Mouse (Mus musculus): ENCODE measurements around the gene Gclm. TPM values are rescaled to one million over a fixed set of nuclear protein-coding genes. Genes with fewer than 3 reads are reported as not detected.
"Not testable (repeated sequence)": the region's sequence is repeated elsewhere in the genome, so short reads cannot be mapped to it uniquely, and the experiment has no call there.

The Gclm gene
- total RNA-seq, 2 experiments from 2014 or later: 47.0 to 51.4 TPM

DNA sequence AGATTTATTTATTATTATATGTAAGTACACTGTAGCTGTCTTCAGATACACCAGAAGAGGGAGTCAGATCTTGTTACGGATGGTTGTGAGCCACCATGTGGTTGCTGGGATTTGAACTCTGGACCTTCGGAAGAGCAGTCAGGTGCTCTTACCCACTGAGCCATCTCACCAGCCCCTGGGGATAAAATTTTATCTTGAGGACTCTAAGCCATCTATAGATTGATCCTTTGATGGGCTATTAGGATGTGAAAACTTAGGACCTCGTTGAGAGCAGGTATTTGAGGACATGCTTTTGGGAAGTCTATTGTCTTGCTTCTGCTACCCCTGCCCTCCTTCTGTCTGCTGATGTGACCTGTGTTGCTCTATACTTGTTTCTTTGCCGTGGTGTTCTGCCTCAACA is 44.0 kb downstream of the Gclm start:
- intact Hi-C loops (cut with DNase I): loop anchor here (2.0 kb wide), 1 partner anchor 15 kb away; the partner anchor contains the start of gene Dnttip2

DNA sequence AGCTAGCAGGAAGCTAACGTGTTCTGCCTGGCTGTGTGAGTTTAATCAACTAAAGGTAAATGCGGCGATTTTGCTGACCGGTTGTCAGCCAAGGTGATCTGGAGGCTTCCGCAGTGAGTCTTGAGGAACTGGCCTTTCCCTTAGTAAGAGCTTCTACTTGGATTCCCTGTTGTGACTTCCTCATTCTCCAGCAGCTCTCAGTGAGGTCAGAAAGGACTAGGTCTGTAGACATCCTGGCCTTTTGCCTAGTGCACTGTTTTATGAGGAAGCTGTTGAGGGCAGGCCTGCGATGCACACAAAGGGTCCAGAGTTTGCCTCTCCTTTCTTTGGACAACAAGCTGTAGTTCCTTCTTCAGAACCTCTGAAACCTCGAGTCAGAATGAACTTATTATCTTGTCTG is 45.3 kb downstream of the Gclm start:
- intact Hi-C loops (cut with DNase I): loop anchor here (10.0 kb wide), 2 partner anchors 326 to 634 kb away; partner anchors contain the start of gene 1810037I17Rik
- no peak for DNase-seq (ENCODE audit: low spot score)

More for the DNA sequence above, 44.0 kb downstream of the Gclm start:
- not testable (repeated sequence) for DNase-seq (ENCODE audit: low spot score)

DNA sequence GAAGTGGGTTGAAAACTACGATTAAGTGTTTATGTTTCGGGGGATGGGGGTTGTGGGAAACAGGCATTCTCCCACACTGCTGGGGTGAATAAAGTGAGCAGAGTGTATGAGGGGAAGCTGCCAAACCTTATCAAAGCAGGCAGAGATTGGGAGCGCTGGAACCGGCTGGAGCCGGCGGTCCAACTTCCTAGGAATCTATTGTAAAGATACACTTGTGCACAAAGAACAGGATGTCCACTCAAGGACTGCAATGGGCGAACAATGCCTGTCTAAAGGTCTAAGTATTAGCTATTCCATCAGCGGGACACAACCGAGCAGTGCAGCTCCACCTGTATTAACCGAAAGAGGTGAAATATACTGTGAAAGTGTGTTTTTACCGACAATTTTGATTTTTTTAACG is 46.5 kb downstream of the Gclm start:
- intact Hi-C loops (cut with DNase I): loop anchor here (10.0 kb wide), 2 partner anchors 327 to 633 kb away; partner anchors contain the start of gene 1810037I17Rik
- peak; percentile 33 for DNase-seq (ENCODE audit: low spot score)

DNA sequence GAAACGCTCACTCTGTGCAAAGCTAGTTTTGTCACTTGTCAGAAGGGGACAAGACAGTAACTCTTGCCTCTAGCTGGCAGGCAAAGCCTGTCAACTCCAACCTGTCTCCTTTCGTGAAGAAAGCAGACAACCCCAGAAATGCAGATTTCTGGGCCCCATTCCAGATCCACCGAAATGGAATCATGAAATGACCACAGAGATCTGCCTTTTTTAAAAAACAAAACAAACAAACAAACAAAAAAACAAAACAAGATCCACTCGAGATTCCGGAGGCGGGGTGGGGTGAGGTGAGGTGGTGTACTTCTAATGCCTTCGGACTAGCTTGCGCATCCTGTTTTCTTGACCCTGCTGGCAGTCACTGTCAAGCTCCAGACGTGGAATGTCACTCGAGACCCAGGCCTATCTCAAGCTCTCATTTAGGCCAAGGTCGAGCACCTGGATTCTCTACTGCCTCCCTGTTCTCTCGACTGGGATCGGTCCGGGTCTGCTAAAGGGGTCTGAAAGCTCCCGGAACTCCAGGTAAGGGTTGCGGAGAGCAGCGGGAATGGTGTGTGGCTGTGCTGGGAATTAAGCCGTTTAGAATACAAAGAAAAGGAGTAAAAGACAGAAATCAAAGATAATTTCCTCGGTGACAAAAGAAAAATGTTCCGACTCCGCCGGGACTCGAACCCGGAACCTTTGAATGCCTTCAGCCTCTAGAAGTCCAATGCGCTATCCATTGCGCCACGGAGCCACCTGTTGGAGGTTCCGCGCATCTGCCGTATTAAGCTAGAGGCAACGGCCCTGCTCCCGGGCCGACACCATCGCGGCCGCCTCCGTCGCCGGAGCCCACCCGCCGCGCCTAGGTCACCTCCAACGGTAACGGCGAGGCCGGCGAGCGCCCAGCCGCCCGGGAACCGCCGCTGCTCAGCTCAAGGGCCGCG is 47.2 kb downstream of the Gclm start:
- intact Hi-C loops (cut with DNase I): loop anchor here (10.0 kb wide), 2 partner anchors 328 to 632 kb away; partner anchors contain the start of gene 1810037I17Rik
- peak; percentile 89 for DNase-seq (ENCODE audit: low spot score)

DNA sequence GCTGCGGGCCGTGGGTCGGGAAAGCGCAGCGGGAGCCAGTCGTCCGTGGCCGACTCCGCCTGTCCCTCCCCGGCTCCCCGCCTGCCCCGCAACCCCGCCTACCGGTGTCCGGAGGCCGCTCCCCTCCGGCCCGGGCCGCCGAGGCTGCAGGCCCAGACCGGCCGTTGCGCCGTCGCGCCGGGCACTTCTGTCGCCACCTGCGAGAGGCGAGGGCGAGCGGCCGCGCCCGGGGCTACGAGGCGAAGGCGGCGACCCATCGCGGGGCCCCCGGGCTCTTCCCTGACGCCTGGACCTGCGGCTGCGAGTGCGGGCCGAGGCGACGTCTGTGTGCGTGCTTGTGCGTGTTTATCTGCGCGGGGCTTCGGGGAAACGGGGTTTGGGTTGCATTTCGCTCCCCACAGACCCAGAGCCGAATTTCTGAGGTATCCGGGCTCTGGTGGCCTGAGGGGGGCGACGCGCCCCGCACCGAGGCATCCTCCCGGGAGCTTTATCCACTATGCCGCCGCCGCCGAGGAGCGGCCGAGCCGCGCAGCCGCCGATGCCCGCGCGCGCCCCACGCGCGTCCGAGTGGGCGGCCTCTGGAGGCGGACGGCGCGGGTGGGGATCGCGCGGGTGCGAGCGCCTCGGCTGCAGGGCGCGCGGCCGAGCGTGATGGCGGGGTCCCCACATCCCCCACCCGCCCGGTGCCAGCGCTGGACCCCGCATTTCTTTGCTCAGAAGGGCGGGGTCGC is 48.0 kb downstream of the Gclm start:
- intact Hi-C loops (cut with DNase I): loop anchor here (10.0 kb wide), 2 partner anchors 329 to 631 kb away; partner anchors contain the start of gene 1810037I17Rik
- peak; percentile 83 for DNase-seq (ENCODE audit: low spot score)

DNA sequence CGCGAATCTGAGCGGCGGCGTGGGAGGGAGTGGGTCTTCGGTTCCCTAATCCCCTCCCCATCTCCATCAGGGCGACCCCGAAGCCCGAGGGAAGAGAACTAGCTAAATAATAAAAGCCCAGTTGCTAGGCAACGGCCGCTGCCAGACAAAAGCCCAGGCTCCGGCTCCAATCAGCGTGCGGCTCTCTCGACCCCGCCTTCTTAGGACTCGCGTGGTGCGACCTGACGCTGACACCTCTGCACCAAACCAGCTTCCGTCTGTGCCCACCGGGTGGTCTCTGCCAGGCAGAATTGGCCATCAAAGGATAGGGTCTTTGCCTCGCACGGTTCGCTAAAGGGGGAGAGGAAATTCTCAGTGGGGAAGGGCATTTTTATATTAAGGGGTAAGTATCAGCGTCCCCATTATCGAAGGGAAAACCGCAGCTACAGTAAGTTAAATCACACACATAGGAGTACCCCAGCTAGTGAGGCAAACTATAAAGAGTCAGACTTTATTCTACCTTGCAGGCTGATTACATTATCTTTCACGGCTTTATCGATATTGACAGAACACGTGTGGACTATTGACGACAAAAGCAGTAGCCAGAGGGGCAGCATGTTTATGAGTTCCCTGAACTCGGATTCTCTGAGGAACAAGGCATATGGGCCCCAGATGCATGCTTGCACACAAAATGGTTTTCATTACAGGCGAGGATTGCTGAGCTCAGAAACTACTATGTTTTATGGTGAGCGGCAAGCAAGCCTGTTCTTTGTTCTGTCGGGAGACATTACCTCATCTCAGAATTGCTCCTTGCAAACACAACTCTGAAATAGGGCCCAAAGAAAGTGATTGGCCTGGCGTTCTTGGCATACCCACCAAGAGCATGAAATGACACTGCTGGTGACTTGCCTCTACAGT is 48.8 kb downstream of the Gclm start, which contains the start of gene Bcar3:
Gene Bcar3, plus strand, starts transcription at position 183 of the 897 bp plus-strand sequence.
- DNase-seq (ENCODE audit: low spot score): peak; percentile 86
- intact Hi-C loops (cut with DNase I): loop anchor here (10.0 kb wide), 2 partner anchors 329 to 631 kb away; partner anchors contain the start of gene 1810037I17Rik

DNA sequence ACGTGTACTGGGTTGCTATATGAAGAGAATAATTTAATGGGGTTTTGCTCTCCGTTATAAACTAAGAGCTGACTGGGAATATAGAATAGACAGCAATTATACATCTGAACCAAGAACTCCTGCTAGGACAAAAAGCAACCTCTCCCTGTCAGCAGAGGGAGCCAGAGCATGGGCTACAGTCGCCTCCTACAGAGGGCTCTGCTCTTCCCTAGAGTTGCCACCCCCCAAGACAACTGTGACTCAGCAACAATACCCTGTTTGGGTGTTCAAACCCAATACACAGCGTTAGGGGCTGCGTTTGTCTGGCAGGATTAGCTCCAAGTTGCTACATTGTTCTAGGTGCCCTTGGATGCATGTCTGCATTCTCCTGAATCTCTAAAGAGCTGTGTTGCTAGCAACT is 50.2 kb downstream of the Gclm start:
- intact Hi-C loops (cut with DNase I): loop anchor here (5.0 to 10.0 kb wide), 4 partner anchors 172 to 629 kb away; partner anchors contain the start of gene 1810037I17Rik
- DNase-seq (ENCODE audit: low spot score): no peak

DNA sequence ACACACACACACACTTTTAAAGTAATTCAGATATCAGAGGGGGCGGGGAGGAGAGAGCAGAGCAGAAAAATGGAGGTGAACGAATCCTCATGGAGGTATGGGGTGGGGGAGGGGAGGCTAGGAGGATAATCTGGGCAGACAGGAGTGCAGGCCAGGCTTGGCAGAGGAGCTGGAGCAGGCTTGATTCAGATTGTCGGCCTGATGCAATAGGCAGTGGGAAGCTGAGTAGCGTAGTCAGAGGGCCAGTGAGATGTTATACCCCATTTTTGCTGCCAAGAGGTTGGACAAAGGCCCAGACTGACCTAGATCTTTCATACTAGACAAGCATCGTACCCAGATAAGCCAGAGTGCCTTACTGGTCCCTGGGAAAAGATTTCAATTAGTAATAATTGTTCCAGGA is 51.6 kb downstream of the Gclm start:
- intact Hi-C loops (cut with DNase I): loop anchor here (5.0 to 10.0 kb wide), 4 partner anchors 170 to 628 kb away; partner anchors contain the start of gene 1810037I17Rik
- DNase-seq (ENCODE audit: low spot score): no peak

DNA sequence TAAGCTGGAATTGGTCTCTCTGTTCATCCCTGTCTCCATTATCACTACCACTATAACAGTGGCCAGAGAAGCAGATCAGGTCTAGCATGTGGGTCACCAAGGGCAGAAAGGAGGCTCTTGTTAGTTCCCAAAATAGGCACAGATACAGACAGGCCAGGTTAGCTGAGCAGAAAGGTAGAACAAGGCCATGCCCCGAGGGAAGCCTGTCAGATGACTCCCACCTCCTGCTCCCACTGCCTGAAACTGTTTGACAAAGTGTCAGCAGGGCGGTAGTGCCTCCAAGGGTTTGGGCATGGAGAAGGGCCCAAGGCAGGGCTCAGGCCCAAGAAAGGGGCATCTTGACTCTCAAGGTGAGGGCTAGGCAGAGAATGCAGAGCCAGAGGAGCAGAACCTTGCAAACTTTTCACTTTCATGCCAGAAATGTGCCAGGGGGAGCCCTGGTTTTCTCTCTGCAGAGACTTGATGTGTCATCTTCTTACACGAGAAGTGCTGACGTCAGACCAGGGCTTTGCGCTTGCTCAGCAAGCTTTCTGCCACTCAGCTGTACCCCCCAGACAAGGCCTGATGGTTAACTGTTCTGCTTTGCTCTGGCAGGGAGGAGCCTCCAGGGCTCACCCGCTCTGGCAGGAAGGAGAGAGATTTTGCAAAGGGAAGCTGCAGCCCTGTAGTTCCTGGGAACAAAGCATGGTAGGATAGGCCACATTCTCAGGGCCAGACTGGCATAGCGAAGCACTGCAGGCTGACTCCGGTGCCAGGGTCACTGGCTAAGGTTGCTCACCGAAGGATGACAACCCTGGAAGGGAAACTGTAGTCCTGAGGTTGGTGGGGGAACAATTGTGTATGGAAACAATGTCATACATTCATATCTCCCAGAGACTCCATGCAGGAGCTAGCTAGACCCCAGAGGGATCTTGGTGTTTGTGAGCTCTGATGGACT is 55.9 kb downstream of the Gclm start:
- no peak for DNase-seq (ENCODE audit: low spot score)
- intact Hi-C loops (cut with DNase I): no loop called here

DNA sequence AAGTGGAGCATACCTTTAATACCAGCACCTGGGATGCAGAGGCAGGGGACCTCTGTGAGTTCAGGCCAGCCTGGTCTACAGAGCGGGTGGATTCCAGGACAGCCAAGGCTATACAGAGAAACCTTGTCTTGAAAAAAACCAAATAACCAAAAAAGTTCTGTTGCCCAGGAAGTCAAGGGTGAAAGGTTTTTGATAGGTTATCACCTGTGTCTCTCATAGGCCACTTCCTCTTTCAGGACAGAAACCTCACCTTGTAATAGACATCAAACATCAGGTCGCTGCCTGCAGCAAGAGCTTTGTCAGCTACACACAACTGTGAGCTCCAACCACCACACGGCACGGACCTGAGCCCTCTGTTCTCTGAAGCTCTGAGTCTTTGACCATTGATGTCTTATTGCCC is 59.2 kb downstream of the Gclm start:
- DNase-seq (ENCODE audit: low spot score): no peak
- intact Hi-C loops (cut with DNase I): no loop called here

DNA sequence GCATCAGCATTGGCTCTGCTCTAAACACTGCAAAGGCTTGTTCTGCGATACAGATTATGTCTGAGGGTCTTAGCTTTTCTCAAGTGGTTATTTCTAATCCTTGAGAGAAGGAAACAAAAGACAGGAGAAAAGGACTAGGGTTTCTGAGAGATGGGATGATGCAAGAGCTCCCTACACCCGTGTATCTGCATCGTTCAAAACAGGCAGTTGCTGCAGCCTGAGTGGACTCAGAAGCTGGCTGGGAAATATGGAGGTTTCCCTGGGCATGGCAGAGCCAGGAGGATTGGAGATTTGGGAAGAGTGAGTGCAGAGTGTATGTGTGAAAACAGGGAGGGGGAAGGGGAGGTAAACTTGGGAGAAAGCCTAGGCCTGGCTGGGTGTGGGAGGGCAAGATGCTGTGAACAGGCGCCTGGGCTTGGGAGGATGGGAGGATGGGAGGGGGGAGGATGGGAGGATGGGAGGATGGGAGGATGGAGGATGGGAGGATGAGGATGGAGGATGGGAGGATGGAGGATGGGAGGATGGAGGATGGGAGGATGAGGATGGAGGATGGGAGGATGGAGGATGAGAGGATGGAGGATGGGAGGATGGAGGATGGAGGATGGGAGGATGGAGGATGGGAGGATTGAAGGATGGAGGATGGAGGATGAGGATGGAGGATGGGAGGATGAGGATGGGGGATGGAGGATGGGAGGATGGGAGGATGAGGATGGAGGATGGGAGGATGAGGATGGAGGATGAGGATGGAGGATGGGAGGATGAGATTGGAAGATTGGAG is 62.7 kb downstream of the Gclm start:
- intact Hi-C loops (cut with DNase I): no loop called here
- DNase-seq (ENCODE audit: low spot score): no peak

DNA sequence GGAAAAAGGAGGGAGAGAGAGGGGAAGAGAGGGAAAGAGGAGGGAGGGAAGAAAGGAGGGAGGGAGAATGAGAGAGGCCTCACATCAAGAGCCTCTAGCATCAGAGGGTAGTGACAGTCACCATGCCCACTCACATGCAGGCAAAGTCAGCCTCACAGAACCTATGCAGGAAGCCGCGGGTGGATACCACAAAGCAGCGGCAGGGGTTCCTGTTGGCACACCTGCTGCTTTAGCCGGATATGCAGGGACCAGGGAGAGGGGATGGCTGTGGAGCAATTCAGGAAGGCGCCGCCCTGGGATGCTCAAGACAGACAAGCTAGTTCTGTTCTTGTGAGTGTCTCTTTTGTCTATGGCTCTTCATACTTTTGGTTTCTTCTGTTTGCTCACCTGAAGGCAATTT is 63.6 kb downstream of the Gclm start:
- no peak for DNase-seq (ENCODE audit: low spot score)
- intact Hi-C loops (cut with DNase I): no loop called here

DNA sequence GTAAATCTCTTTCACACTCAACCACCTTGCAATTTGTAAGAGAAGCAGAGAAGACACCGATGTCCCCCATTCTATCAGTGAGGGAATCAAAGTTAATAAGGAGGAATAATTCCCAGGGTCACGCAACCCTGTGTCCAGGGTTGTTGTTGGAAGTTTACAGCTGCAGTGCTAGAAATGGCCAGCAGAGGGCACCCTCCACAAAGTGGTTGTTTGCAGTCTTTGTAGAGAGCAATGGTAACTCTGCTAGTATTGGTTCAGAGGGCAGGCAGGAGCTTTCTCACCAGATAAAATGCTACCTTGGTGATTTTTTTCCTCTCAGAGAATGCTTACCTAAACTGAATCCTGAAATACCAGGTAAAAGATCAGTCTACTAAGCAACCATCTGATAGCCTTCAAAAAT is 66.7 kb downstream of the Gclm start:
- intact Hi-C loops (cut with DNase I): loop anchor here (1.0 to 5.0 kb wide), 4 partner anchors 49 to 326 kb away; no protein-coding TSS in a partner anchor

DNA sequence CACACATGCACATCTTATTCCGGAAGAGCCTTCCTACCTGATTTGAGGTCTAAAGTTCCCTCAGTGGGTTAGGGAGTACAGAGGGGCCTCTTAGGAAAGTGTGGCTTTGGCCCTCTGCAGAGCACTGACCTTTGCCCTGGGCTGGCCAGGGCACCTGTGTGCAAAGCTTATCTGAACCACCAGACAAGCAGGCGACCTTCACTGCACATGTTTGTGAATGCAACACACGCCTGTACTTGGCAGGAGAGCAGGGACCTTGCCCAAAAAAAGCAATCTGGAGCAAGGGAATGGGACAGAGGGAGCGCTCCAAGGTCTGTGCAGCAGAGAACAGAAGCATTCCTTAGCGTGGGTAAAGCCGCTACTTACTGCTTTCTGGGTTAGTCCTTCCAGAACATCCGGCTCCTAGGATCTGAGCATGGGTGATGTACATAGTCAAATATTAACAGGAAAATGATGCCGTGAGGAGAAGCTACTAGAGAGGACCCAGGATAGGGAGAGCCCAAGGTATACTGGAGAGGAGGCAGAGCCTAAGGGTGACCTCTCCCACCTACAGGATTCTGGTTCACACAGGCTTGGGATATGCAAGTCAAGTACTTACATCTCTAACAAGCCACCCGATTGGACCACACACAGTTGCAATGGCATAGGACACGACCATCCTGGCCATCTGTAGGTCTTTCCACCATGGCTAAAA is 67.7 kb downstream of the Gclm start:
- intact Hi-C loops (cut with DNase I): loop anchor here (1.0 to 5.0 kb wide), 4 partner anchors 48 to 325 kb away; no protein-coding TSS in a partner anchor
- no peak for DNase-seq (ENCODE audit: low spot score)

More for the DNA sequence above, 66.7 kb downstream of the Gclm start:
- no peak for DNase-seq (ENCODE audit: low spot score)

DNA sequence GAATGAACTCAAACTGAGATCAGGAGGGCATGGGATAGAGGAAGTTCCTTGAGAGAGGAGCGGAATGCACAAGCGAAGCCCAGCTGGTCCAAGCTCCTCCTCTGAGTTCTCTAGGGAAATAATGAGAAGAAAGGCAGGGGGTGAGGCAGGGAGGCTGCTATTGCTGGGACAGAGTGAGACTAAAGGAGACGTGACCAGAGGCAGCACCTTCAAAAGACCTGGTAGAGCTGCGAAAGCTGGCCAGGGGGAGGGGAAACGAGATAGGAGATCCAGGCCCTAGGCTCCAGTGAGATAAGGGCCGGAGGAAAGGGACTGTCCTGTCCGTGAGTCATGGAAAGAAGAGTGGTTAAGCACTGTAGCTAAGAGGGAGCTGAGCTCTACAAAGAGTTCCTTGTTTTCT is 68.6 kb downstream of the Gclm start:
- intact Hi-C loops (cut with DNase I): loop anchor here (2.0 to 5.0 kb wide), 2 partner anchors 47 to 108 kb away; no protein-coding TSS in a partner anchor
- DNase-seq (ENCODE audit: low spot score): no peak

DNA sequence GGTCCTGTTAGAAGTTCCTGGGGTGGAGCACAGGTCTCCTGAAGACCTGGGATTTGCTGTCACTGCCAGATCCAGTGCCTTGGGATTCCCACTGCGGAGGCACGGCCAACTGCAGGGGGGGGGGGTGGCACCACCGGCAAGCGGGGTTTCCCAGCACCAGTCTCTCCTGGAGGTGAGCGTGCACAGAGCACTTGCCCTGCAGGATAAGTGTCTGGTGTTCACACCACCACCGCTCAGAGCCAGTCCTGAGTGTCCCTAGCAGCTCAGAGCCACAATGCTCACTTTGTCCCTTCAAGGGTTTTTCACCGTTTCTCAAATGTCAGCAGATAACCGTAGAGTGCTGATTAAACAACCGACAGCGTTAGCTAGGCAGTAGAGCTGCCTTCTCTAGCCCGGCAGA is 71.3 kb downstream of the Gclm start:
- intact Hi-C loops (cut with DNase I): no loop called here
- DNase-seq (ENCODE audit: low spot score): no peak

DNA sequence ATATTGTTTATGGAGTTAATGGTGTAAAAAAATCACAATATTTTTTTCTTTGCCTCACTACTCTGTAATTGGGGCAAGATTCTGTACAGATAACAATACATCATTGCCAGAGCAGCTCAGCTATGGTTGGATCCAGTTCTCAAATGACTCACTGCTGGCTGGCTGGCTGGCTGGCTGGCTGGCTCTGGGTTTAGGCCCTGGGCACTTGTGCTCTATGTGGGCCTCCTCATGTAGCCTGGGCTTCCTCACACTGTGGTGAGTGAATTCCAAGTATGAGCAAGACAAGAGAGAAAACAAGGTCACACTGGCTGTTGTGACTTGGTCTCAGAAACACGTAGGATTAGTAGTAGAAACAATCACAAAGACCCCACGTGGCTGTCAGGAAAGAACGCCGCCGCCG is 72.0 kb downstream of the Gclm start:
- intact Hi-C loops (cut with DNase I): no loop called here
- DNase-seq (ENCODE audit: low spot score): no peak
